Mouse (Mus musculus) olfactory bulb, adult 2 months (tissue): ENCODE data around the gene Npb.

Experiments
- CTCF ChIP-seq: fragments of 200-500 bp; IDR thresholded peaks from 2 replicates; pipeline ENCODE4 v1.5.1; 2012; ENCODE audit warnings: low read depth, mild to moderate bottlenecking, low read length, moderate library complexity; ENCODE audit not compliant: insufficient read depth
- POLR2A ChIP-seq: fragments of 200-500 bp; IDR thresholded peaks from 2 replicates; pipeline ENCODE4 v1.6.1; 2012; ENCODE audit warnings: mild to moderate bottlenecking, low read depth, low read length, moderate library complexity; ENCODE audit not compliant: insufficient read depth

- TF ChIP-seq CTCF (no peak), POLR2A (no peak)
Measured at GRCm38 (mm10) chr11:120654741-120655140, 46.5 kb downstream of the Npb start.
